Mouse (Mus musculus) thymus, postnatal 36 days (tissue): Measurements from ENCODE around the gene Cd109.

Experiments
- DNase-seq, 2 experiments: peaks; one replicate each; pipeline ENCODE4 v3.0.0; 2022; ENCODE audit warnings: mixed read lengths in 2 of 2

The Cd109 gene

DNA sequence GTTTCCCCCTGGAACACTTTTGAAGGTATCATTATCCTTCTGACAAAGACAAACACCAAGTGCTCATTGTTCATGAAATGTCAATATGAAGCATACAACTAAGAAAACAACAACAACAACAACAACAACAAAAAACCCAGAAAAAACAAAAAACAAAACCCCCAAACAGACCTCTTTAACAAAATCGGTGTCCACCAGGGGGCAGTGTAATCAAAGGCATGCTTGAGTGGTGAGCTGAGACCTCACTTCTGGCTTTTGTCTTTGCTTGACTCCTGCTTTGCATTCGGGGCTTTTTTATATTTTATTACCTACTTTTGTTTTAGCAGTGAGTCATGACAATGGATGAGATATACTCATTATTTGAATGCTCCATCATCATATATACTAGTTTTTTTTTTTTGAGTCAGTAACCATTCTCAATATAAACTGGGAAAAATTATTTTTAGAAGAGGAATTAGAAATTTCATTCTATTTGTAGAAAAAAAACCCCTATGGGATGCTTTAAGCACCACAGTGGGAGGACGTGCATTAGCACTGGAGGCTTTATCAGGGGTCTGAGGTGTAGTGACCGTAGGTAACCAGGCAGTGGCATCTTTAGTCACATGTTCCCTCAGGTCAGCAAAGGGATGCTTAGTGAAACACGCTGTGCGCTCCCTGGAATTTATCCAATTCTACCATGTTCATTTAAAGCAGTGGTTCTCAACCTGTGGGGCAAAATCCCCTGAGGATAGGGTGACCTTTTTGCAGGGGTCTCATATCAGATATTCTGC lies 30.8 kb downstream of the Cd109 start:
- DNase-seq, result peak; percentile 11 to 36

DNA sequence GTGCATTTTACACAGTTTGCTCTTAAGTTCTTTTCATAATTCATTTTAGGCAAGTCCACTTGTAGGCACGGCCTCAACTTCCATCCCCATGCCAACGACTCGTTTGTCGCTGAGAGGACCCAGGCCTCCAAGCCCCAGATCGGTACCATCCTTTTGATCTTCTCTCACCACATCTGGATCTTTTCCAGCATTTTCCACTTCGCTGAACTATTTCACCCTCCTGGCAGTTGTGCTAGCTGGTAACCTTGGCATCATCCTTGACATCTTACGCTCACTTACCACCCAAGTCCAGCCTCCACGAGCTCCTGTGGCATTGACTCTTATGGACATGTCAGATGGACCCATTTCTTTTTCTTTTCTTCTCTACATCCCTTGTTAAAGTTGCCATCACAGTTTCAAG lies 33.3 kb downstream of the Cd109 start:
- no peak for DNase-seq

DNA sequence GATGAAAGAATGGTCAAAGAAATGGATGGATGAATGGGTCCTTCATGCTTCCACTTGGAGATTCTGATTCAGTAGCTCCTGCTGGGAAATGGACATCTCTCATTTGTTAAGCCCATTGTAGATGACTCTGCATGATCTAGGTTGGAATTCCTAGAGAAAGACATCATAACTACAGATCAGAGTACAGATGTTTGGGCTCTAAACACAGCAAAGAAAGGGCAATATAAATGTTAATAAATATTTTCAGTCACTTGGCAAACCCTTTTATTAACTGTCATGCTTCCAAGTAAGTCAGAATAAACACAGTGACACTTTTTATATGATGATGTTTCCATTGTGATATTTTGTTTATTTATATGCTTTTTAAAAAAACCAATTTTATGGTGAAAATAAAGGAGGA lies 34.1 kb downstream of the Cd109 start:
- DNase-seq, result no peak

DNA sequence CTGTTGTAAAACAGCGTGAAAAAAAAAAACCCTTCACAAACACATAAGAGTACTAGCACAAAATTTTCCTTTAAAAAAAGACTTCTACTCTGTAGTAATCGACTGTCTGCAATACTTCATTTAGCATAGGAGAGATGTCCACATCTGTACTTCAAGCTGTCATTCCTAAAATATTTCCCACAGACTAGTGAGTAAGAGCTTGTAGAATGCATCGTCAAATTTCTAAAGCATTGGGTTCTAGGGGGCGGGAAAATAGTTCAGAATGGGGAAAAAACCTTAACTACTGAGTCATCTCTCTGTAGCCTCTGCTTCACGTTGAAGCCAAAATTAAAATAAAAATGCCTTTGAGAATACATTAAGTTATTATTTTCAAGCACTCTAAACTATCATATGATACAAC lies 42.2 kb downstream of the Cd109 start:
- DNase-seq, result no peak

DNA sequence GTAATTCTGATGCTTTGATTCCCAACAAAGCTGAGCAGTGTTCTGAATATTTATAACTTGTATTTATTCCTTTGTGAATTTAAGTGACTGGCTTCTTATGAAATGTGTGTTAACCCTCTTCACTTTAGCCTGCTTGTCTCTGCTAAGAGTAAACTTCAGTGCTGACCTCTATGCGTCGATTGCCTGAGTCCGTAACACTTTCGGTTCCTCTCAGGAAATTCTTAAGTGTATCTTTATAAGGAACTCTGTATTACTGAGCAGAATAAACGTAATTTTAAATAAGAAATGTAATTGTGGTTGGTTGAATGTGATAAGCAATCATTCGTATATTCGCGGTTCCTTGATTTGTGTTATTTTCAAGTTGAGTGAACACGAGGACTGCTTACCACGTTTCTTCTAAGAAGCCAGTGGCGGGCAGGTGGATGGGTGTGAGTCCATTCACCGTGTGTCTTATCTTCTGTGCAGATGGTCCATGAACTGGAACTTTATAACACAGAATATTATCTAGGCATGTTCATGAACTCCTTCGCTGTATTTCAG lies 56.2 kb downstream of the Cd109 start:
- DNase-seq, result no peak

DNA sequence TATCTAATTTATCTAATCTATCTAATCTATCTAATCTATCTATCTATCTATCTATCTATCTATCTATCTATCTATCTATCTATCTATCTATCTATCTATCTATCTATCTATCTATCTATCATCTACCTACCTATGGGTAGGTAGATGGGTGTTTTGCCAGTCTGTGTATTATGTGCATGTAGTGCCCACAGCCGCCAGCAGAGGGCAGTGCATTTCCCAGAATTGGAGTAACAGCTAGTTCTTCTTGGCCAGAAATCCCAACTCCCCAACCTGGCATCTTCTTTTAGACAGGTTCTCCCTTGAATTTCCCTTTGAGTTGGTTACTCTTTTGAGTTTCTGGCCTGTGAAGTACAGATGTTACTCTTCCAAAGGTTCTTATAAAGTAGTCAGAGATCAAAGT lies 85.3 kb downstream of the Cd109 start:
- DNase-seq, result peak; percentile 49 to 63

DNA sequence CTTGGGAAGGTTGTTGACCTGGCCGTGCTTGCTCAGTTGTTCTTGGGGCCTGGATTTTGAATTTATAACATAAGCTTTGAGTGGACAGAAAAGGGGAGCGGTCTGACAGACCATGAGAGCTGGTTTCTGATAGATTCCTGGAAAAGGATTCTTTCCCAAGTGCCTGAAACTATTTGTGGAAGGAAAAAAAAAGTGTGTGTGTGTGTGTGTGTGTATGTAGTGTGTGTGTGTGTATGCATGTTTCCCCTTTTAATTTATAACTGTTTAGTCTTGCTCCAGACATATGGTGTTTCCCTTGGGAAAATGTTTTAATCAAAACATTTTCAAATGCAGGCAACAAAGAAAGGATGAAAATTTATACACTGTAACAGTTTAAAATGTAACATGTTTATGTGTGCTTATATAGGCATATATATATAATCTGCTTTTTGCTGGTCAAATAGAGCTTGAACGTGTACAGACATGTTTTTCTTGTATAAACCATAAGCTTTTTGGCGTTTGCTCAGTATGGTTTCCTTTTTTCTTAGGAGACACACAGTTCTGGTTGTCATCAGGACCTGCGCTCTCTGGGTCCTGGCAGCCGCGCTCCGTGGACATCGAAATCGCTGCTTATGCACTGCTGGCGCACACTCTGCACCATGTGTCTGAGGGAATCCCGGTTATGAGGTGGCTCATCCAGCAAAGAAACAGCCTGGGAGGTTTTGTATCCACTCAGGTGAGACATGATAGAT lies 87.3 kb downstream of the Cd109 start:
- no peak for DNase-seq

DNA sequence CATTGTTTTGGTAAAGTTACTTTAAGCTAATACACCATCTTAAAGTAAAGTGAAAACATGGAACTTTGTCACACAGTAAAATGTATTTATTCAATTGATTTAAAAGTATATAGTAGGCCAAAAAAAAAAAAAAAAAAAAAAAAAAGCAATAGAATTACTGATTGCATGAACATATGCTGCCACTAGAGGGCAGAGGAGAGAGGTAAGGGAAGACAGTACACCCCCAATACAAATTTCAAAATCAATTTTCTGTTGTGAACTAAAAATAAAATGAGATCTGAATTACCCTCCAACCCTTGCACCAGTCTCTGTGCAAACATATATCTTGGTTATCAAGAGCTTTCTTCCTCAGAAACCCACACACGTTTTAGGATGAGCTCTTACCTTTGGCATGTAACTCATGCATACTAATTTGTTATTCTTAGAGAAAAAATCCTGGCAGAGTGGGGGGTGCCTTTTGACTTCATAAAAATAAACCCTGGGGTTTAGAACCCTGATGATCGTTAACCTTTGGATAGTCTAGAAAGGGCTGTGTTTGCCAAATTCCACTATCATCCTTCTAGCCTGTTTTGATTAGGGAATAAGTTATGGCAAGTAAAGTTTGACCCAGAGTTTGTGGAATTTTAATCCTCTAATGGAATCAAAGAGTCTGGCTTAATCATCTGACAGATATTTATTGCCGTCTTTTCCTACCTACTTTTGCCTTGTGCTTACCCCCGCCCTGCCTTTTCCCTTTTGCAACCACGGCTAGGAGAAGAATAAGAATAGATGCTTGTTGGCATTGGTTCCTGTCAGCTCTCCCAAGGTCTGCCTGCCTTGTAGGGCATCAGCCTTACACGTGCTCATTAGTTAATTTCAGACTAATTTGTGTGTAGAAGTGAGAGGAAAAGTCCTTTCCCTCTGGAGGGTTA lies 105.8 kb downstream of the Cd109 start:
- no peak for DNase-seq

DNA sequence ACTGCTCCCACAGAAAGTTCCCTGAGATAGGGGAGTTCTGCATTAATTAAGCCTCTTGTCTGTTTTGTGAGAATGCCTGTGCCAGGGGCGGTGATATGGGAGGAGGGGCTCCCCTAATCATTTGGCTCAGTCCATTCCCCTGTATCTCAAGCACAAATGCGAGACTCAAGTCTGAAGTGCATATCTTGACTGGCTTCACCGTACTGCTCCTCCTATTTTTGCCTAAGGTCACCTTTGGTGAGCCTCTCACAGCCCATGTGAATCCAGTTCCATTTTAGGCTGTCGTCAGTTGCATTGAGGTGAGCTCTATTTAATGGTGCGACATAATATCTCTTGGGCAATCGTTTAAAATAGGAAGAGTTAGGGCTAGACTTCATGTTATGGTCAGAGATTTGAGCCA lies 116.6 kb downstream of the Cd109 start:
- no peak for DNase-seq

DNA sequence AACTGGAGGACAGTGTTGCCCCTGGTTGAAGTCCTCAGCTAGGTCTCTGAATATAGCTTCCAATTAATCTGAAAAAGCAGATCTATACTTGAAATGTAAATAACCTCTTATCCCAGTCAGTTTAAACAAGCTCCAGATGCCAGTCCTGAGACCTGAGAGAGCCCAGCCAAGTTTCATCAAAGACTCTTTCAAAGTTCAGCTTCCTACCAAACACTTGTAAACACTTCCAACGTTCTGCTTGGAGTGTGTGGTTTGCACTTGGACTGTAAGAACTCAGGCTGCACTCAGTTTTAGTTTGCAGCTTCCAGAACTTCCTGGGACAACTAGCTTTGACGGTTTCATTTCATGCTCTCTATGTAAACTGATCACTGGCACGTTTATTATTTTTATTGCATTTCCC lies 120.2 kb downstream of the Cd109 start:
- no peak for DNase-seq

DNA sequence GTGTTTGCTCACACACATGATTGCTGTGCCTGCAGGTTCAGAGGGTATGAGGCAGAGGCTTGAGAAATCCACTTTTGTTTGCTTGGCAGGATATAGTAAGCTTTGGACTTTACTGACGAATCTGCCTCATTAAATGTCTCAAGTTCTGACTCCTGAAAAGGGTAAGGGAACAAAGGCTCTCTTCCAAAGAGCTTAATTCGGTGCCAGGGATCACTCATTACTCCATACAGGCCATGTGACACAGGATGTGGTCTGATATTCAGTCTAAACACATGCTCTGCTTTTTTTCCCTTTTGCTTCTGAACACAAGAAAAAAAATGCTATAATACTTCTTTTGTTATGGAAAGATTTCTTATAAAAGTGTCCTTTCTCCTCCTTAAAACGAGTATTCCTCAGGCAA lies 126.7 kb downstream of the Cd109 start:
- DNase-seq, result no peak

DNA sequence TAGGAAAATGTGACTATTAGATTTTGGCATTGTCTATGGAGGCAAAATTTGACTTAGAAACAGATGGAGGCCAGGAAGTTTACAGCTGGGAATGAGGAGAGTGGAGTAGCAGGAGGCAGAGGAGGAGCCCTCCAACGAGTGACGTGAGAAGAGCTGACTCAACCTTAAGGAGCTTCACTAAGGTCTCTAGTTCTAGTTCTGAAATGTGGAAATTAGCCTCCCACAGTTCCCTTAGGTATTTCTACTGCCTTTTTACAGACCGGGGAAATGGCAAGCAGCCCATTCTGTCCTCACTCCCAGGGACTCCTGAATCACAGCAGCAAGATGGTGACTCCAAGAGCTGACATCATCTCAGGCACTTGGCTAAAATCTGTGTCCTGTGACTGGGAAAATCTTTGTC lies 134.9 kb downstream of the Cd109 start:
- no peak for DNase-seq
